Mouse (Mus musculus) spleen, adult 2 months (tissue): ENCODE results near the gene Dnmt3a. TPM values are rescaled to one million over a fixed set of nuclear protein-coding genes. Genes with fewer than 3 reads are reported as not detected.

Experiments used
- DNase-seq, 2 experiments: peaks; one replicate each; pipeline versions ENCODE4 v3.0.0 to v3.0.0-alpha.2; 2012 to 2021; ENCODE audit warnings: low spot score in 2 of 2, low read depth in 1 of 2
- H3K27ac ChIP-seq: fragments of 200-500 bp; 2 replicates; pipeline ENCODE4 v1.5.1; 2012; ENCODE audit warnings: low read length, inconsistent platforms; ENCODE audit not compliant: insufficient read depth
- H3K27me3 ChIP-seq: fragments of 200-500 bp; 2 replicates; pipeline ENCODE4 v1.6.1; 2012; ENCODE audit warnings: mild to moderate bottlenecking, moderate library complexity, low read length, inconsistent platforms; ENCODE audit not compliant: control insufficient read depth, insufficient read depth
- H3K36me3 ChIP-seq: fragments of 200-500 bp; 2 replicates; pipeline ENCODE4 v1.6.1; 2012; ENCODE audit warnings: mild to moderate bottlenecking, low read length, inconsistent platforms; ENCODE audit not compliant: control insufficient read depth, insufficient read depth
- H3K4me1 ChIP-seq: fragments of 200-500 bp; 2 replicates; pipeline ENCODE4 v1.6.1; 2011; ENCODE audit warnings: inconsistent platforms; ENCODE audit not compliant: control insufficient read depth, insufficient read depth, insufficient read length
- H3K4me3 ChIP-seq: fragments of 200-500 bp; 2 replicates; pipeline ENCODE4 v1.5.1; 2011; ENCODE audit warnings: mild to moderate bottlenecking, inconsistent platforms; ENCODE audit not compliant: insufficient read depth, insufficient read length; ENCODE audit errors: extremely low read depth
- CTCF ChIP-seq: fragments of 200-500 bp; IDR thresholded peaks from 2 replicates; pipeline ENCODE4 v1.5.1; 2011; ENCODE audit warnings: mild to moderate bottlenecking, inconsistent platforms; ENCODE audit not compliant: insufficient read depth, insufficient read length, insufficient replicate concordance; ENCODE audit errors: extremely low read depth
- POLR2A ChIP-seq: fragments of 200-500 bp; IDR thresholded peaks from 2 replicates; pipeline ENCODE4 v1.6.1; 2011; ENCODE audit warnings: low read depth, low read length, inconsistent platforms
- WGBS: fragments of 180-500 bp; shearing (Covaris S2); methylation state at CpG from one replicate; pipeline ENCODE4 v1.1.7; 2018; 5-methylcytosine and 5-hydroxymethylcytosine counted together
- polyA plus RNA-seq: library from polyadenylated mRNA; depleted of rRNA; stranded (reverse); fragments of >200 nt; gene quantifications from 2 replicates; pipeline ENCODE4 v1.2.3, GENCODE M21; 2012

Dnmt3a gene
- polyA plus RNA-seq, 1 experiment: 19.3 TPM

DNA sequence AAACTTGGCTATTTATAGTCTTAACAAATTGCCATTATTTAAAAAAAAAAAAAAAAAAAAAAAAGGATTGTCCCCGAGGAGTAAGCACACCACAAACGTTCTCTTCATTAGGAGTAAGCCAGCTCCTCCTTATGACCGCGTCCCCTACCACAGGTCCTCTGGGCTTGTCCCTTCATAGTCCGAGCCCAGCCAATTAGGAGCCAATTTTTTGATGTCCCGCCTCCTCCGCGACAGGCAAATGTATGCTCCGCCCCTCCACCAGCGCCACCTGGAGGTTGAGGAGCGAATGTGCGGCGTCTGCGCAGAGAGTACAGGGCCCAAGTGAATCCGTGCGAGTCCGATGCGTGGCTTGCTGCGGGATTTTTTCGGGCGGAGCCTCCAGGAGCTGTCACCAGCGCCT is 14.1 kb upstream of the Dnmt3a start:
- H3K4me1 ChIP-seq: peaks cover 6% of the 10 kb centered on the region; the same call in 1 of the 2 replicates
- H3K36me3 ChIP-seq: no peaks in the 10 kb centered on the region
- under 1% methylated on average over 22 of the region's 22 CpGs for WGBS
- peak; percentile 83 to 96 for DNase-seq
- no peaks in the 10 kb centered on the region for H3K27me3 ChIP-seq
- no peak overlapping the region for H3K27ac ChIP-seq
- TF ChIP-seq CTCF (peak; percentile 96), POLR2A (no peak)
- H3K4me3 ChIP-seq: peak overlapping the region; percentile 26; the same call in 1 of the 2 replicates

GRCm38 (mm10) chr12:3792248-3792647 is 13.6 kb upstream of the Dnmt3a start:
- no peaks in the 10 kb centered on the region for H3K36me3 ChIP-seq
- no peak overlapping the region for H3K4me3 ChIP-seq
- no peak overlapping the region for H3K27ac ChIP-seq
- DNase-seq: no peak
- TF ChIP-seq POLR2A (no peak), CTCF (no peak)
- WGBS: 34% methylated on average over 8 of the region's 8 CpGs
- H3K4me1 ChIP-seq: peaks cover 6% of the 10 kb centered on the region; the same call in 1 of the 2 replicates
- H3K27me3 ChIP-seq: no peaks in the 10 kb centered on the region

GRCm38 (mm10) chr12:3795569-3795968 is 10.2 kb upstream of the Dnmt3a start:
- 60% methylated on average over 4 of the region's 4 CpGs for WGBS
- peaks cover 6% of the 10 kb centered on the region; the same call in 1 of the 2 replicates for H3K4me1 ChIP-seq
- no peak for DNase-seq
- TF ChIP-seq CTCF (no peak), POLR2A (no peak)
- H3K36me3 ChIP-seq: no peaks in the 10 kb centered on the region
- no peak overlapping the region for H3K4me3 ChIP-seq
- H3K27me3 ChIP-seq: no peaks in the 10 kb centered on the region
- no peak overlapping the region for H3K27ac ChIP-seq

DNA sequence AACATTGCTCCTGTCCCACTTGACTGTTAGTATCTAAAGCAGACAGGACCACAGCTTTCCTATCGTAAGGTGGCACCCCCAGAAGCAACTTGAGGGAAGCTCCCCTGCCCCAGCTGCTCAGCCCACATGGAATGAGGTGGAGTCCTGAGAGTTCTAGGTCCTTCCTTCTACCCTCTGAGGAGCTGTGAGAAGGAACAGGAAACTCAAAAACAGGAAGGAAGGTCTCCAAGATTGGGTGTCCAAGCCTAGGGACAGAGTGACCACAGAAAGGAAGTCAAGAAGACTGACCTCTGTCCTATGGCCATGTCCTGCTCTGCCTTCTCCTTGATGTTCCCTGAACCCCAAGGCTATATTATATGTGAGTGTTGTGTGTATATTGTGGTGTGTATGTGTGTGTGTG is 6.3 kb upstream of the Dnmt3a start:
- no peak for TF ChIP-seq CTCF
- no peak for TF ChIP-seq POLR2A
- H3K36me3 ChIP-seq: no peaks in the 10 kb centered on the region
- H3K4me1 ChIP-seq: no peaks in the 10 kb centered on the region
- WGBS: 68% methylated on average over 1 of the region's 1 CpGs
- DNase-seq: no peak
- H3K4me3 ChIP-seq: no peak overlapping the region
- no peaks in the 10 kb centered on the region for H3K27me3 ChIP-seq
- H3K27ac ChIP-seq: no peak overlapping the region

DNA sequence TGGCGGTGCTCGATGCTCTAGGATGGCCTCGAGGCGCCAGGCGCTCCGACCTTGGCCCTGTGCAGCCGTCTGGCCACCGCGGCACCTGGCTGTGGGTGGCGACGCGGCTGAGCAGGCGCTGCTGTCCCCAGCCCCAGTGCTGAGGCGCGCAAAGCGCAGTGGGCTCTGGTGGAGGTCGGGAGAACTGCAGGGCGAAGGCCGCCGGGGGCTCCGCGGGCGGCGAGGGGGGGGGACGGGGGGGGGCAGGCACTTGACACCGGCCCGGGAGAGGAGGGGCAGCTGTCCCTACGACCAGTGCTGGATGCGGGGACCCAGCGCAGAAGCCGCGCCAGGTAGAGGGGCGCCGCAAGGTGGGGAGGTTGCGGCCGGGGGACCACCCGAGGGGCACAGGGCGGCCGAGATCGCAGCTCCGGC is 471 bp downstream of the Dnmt3a start:
- H3K4me1 ChIP-seq: peaks cover 15% of the 10 kb centered on the region
- H3K27ac ChIP-seq: peak overlapping the region; percentile 66; the same call in 1 of the 2 replicates
- WGBS: under 1% methylated on average over 34 of the region's 41 CpGs
- TF ChIP-seq POLR2A: no peak
- peak; percentile 79; the same call in 1 of the 2 replicates for TF ChIP-seq CTCF
- H3K4me3 ChIP-seq: peak overlapping the region; percentile 91
- no peaks in the 10 kb centered on the region for H3K36me3 ChIP-seq
- H3K27me3 ChIP-seq: no peaks in the 10 kb centered on the region
- peak; percentile 63 to 82 for DNase-seq

DNA sequence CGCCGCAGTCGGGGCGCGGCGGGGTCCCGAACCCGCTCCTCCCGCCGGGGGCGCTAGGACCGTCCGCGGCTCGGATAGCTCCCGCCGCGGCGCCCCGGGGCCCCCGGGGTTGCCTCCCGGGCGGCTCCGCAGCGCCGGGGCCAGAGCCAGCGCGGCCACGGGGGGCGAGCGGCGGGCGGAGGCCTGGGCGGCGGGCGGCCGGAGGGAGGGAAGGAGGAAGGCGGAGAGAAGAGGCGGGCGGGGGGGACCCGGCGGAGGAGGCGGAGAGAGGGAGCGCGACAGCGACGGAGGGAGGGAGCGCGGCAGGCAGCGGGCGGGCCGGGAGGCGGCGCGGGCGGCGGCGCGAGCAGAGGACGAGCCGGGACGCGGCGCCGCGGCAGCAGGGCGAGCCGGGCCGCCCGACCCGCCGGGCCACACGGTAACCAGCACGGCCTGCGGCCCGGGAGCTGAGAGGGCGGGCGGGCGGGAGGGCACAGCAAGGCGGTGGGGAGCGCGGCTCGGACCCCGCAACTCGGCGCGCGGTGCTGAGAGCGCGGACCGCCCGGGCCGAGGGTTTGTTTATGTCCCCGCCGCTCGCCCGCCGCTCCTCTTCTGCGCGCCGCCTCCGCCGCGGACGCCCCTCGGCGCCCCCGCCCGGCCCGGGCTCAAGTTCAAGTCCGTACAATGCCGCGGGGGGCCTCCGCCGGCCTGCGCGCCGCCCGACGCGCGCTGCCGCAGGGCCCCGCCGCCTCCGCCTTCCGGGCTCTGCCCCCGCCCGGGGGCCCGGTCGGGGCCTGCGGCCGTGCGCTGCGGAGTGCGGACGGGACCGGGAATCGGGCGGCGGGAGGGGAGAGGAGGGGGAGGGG is 1.1 kb downstream of the Dnmt3a start:
- WGBS: 3% methylated on average over 56 of the region's 141 CpGs
- Histone ChIP-seq H3K4me3 (peak overlapping the region; percentile 91), H3K36me3 (no peaks in the 10 kb centered on the region), H3K27ac (peak overlapping the region; percentile 66), H3K4me1 (peaks cover 15% of the 10 kb centered on the region), H3K27me3 (no peaks in the 10 kb centered on the region)
- no peak for TF ChIP-seq CTCF
- TF ChIP-seq POLR2A: no peak
- DNase-seq: peak in 1 of 2 experiments; percentile 63
